Mouse (Mus musculus) ES-E14 (cell line): ENCODE measurements around the gene Necab2.

Source experiments
- CHD2 ChIP-seq: IDR thresholded peaks from 2 replicates; pipeline ENCODE4 v1.6.1; 2014; ENCODE audit warnings: mild to moderate bottlenecking, low read depth, low read length, inconsistent platforms
- HCFC1 ChIP-seq: IDR thresholded peaks from 2 replicates; pipeline ENCODE4 v1.6.1; 2012; ENCODE audit warnings: low read length, inconsistent platforms, borderline replicate concordance; ENCODE audit not compliant: insufficient read depth
- ZC3H11A ChIP-seq: IDR thresholded peaks from 2 replicates; pipeline ENCODE4 v1.6.1; 2012; ENCODE audit warnings: low read depth, mild to moderate bottlenecking, inconsistent platforms, low read length, borderline replicate concordance

- TF ChIP-seq CHD2 (no peak), ZC3H11A (no peak), HCFC1 (no peak)
Measured at GRCm38 (mm10) chr8:119408311-119408710, 38.2 kb upstream of the Necab2 start.
